Mouse (Mus musculus) spleen, adult 12 weeks (tissue): ENCODE measurements around the gene Palb2.
A peak's percentile ranks its signal among the peaks of the same experiment; 100 is the strongest.
"Not testable (repeated sequence)": the region's sequence is repeated elsewhere in the genome, so short reads cannot be mapped to it uniquely, and the experiment has no call there.

Experiments used
- DNase-seq: peaks from one replicate; pipeline ENCODE4 v3.0.0; 2022; ENCODE audit warnings: low spot score

Palb2 gene

DNA sequence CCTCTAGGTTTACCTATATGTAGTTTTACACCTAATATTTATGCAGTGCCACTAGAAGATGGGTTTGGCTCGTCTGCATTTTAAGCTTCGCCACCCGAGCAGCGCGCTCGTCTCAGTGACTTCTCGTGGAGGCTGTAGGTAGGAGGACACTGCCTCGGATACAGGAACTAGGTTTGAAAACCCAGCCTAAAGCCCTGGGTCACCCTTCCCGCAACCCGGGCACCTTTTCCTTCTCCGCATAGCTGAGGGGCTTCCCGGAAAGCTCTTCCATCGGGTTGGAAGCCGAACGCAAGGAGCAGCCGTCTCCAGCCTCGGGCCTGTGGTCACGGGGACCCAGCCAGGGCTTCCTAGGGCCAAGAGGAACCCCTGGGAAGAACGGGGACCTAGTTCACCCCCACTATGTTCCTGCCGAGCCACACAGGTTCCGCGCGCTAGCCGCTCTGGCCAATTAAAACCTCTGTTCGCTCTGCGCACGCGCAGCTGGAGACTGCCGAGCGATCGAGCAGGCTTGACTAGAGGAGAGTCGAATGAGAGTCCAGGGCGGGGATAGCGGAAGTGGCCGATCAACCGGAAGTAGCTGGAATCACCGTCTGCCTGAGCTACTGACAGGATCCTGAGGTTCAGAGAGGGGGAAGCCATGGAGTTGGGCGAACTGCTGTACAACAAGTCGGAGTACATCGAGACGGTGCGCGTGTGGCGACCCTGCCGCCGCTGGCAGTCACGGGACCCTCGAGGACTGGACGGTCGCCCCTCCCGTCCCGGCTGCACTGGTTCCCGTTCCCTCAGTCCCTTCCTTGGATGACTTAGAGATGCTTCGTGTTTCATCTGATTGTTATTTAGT is at the start of gene Palb2, which contains the start of gene Dctn5:
TSS of gene Palb2 (minus strand) at position 489 of the 841 bp plus-strand sequence.
TSS of gene Dctn5 (plus strand) at position 545 of the 841 bp plus-strand sequence.
- peak; percentile 85 for DNase-seq

DNA sequence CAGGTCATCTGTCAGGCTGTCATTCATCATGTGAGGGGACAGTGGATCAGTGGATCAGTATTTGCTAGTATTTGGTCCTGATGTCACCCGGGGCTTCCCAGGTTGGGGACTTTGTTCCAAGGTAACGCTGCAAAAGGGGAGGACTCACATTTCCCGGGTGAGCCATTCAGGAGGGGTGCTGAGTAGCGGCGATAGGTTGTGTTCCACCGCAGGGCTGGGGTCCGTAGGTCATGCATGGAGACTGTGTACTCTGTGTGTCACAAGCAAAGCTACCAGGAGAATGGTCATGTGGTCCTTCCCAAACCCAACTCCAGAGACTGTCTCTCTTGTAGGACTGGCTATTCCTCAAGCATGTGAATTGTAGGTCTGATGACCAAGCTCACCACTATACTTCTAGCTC is 47.9 kb upstream of the Palb2 start:
- DNase-seq, result no peak

DNA sequence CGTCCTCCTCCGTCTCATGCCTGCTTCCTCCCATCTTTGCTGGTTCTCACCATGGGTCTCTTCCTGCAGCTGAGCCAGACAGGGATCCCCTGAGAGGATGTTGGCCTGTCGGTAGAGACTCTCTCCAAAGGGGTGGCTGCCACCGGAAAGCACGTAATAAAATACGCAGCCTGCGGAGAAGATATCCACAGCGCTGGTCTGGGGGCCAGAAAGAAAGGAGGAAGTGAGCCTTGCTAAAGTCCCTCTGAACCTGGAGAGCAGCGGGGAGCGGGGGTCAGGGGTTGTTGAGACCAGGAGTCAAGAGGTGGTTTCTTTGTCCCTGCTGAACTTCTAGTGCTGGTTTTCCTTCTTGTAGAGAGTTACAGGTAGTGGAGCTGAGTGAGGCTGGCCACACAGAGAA is 38.8 kb upstream of the Palb2 start:
- DNase-seq, result no peak

DNA sequence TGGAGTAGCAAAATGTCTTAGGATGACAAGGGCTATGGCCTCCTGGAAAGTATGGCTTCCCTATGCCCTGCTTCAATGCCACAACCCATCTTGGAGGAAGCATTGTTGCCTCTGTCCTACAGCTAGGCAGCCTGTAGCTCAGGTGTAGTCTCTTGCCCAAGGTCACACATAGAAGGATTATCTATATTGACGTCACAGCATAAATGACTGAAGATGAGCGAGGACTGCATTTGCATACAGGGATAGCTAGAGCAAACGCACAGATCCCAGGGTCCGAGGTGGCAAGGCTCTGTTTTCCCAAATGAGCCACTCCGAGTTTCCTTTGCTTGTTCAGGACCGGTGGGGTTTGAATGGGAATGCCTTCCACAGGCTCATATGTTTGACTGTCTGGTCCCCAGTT is 37.9 kb upstream of the Palb2 start:
- no peak for DNase-seq

DNA sequence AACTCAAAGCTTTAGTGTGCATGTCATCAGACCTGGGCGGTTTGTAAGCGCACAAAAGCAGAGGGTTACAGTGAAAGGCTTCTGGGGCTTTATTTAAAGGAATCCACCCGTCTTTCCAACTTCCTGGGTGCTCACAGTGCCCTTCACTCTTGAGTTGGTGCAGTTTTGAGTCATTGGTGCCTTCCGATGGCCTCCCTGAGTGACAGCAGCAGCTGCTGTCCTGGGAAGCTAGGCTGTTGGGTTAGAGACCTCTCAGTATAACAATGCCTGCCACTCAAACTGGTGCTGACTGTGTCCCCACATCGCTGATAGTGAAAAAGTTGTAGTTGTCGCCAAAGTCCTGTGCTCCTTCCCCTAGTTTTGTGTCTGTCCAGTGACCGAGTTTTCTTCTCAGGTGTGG is 34.4 kb upstream of the Palb2 start:
- DNase-seq, result no peak

DNA sequence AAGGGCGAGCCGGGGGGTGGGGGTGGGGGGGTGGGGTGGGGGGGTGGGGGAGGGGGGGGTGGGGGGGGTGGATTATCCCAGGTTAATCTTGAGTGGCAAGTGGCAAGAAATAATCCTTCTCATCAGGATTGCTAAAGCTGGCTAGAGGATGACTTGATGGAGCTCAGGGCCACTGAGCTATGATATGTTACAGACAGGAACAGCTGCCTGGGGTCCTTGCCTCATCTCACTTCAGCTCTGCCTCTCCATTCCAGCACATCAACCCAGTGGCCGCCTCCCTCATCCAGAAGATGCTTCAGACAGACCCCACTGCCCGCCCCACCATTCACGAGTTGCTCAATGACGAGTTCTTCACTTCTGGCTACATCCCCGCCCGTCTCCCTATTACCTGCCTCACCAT is 31.0 kb upstream of the Palb2 start:
- DNase-seq, result no peak

DNA sequence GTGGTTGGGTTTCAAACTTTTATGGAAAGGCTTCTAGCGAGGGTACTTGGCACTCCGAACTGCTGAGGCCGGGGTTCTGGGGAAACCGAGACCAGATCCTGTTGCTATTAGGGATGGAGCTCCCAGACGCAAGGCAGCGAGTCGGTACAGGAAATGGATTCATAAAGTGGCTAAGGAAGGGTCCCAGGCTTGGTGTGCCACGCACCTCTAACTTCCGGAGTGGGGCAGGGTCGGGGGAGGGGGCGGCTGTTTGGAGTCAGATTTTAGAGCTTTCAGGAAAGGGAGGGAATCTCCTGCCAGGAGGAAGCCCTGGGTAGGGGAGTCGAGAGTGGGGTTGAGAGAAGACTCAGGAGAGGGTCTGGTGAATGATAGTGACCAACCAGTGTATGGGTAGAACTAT is 27.3 kb upstream of the Palb2 start:
- DNase-seq, result no peak

DNA sequence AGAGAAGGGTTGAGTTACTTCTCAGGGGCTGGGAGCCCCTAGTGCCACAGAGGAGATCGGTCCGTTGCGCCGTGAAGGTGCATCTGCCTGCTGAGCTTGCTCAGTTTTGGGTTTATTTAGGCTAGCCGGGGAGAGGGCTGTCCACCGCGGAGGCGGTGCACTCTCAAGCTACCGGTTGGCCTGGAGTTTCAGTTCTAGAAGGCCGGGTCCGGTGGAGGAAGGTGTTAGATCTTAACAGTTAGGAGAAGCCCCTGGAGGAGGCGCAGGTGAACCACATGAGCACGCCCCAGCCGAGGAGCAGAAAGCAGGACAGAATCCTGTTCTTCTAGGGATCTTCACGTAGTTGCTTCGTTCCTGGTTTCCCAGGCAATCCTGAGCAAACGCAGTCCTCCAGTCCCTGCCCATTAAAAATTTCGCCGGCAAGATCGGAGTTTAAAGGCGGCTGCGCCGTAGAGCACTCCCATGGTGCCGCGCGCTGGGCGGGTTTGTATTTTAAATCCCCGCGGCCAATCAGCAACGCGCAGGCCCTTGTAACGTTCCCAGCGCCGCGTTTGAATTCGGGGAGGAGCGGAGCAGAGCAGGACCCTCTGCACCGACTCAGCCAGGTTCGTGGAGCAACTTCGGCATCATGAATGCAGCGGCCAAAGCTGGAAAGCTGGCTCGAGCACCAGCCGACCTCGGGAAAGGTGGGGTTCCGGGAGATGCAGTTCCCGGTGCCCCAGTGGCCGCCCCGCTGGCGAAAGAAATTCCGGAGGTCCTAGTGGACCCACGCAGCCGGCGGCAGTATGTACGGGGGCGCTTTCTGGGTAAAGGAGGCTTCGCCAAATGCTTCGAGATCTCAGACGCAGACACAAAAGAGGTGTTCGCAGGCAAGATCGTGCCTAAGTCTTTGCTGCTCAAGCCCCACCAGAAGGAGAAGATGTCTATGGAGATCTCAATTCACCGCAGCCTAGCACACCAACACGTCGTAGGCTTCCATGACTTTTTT is 26.4 kb upstream of the Palb2 start, which contains the start of gene Plk1:
TSS of gene Plk1 (plus strand) at position 525 of the 988 bp plus-strand sequence.
- DNase-seq, result peak; percentile 73

DNA sequence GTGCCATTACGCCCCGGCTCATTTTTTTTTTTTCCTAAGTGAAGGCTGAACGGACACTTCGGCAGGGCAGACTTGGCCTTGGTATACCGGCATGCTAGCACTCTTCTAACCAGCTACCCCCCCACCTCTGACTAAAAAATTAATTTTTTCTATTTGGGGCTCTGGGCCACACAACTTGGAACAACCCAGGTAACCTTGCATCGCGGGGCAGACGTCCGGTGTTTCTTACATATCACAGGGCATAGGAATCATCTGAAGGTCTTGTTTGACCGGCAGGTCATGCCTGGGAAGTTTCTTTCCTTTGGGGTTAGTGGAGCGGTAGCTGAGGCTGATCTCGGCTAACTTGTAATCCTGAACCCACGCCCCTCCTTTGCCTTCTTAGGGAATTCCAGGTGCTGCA is 25.7 kb upstream of the Palb2 start:
- no peak for DNase-seq

DNA sequence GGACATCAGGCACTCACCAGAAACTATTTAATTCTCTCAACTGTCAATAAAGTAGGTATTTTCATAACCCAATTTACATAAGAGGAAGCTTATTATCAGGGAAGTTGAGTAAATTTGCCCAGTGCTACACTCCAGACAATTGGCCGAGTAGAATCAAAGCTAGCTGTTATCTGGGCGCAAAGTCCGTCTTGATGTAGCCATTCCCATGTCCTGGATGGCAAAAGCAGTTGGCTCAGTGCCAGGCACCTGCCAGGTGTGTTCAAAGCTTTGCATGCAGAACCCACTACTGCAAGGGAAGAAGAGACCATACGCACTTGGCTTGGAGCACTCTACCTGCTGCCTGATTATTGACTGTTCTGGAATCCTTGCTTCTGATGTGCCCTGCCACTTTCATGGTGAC is 19.7 kb upstream of the Palb2 start:
- no peak for DNase-seq

DNA sequence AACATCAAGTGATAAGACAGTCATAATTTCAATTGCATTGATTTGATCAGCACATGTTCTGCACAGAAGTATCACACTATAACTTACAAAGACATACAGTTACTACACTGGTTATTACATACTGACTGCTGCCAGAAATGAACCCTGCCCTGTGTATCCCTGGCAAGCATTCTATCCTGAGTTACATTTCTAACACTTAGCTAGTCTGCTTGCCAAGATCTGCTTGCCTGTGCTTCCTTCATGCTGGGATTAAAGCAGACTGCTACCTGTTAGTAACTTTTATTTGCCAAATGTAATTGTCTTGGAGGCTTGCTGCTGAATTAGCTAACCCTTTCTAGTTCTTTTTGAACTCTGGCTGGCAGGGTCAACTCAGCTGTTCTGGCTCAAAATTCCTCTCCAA is 8.2 kb upstream of the Palb2 start:
- DNase-seq, result no peak

DNA sequence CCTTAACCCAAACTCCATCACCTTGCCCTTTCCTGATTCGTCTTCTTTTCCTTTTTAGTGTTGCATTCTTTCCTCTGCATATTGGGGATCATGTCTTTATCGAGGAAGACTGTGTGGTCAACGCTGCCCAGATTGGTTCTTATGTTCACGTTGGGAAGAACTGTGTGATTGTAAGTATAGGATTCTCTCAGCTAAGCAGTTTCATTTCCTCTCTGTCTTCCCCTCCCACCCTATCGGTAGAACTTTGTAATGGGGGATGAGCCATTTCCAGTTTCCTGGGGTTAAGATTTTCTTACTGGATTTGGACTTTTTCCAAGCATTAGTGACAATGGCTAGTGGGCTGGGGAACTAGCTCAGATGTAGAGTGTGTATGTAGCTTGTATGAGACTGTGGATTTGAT is 5.4 kb upstream of the Palb2 start:
- no peak for DNase-seq

DNA sequence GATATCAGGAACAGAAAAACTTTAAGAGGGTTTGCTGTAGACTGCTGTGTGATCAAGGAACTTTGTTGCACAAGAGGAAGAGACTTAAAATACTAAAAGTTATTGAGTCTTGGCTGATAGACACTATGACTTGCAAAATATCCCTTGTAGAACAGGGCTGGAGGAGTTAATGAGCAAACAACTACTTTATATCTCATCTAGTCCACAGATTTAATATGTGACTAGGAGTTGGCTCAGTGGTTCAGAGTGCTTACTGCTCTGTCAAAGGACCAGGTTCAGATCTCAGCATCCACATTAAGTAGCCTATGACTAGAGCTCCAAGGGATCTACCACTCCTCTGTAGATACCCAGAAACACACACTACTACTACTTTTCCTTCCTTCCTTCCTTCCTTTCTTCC is 4.3 kb upstream of the Palb2 start:
- no peak for DNase-seq

DNA sequence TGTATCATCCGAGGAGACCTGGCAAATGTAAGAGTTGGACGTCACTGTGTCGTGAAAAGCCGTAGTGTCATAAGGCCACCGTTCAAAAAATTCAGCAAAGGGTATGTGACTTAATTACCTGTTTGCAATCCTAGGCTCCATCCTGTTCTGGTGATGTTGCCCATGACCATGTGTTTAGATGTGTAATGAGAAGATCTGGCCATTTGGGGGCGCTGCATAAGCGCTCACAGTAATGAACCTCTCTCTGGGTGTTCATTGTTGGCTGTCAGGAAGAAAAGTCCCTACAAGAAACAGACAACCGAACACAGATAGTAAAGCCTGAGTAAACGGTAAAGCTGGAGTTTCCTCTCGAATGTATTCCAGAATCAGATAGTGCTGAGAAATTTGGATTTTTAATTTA is 2.3 kb upstream of the Palb2 start:
- DNase-seq, result peak; percentile 8

DNA sequence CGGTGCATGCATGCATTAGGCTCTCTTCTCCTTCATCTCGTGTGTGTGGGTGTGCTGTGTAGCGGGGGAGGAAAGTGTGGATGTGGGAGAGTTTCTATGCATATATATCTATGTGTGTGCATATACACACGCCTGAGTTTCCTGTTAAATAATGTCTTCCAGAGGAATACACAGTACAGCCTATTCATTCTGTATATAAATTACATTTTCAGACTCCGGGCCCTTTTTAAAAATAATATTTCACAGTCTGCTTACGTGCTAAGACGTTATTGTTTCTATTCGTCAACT is 497 bp upstream of the Palb2 start:
- DNase-seq, result no peak

DNA sequence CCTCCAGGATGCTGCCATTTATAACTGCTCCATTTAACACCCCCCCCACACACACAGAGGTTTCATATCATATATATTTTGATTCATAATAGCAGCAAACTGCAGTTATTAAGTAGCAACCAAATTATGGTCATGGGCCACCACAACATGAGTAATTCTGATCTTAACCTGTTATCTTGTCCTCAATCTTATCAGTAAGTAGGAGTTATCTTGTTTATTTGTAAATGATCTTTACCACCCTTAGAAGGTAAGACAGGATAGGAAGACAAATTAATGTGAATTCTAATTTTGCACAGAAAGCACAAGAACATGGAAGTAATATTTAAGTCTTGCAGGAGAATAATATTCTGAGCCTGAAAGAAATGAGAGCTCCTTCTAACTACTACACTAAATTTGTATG is 951 bp downstream of the Palb2 start:
- no peak for DNase-seq

DNA sequence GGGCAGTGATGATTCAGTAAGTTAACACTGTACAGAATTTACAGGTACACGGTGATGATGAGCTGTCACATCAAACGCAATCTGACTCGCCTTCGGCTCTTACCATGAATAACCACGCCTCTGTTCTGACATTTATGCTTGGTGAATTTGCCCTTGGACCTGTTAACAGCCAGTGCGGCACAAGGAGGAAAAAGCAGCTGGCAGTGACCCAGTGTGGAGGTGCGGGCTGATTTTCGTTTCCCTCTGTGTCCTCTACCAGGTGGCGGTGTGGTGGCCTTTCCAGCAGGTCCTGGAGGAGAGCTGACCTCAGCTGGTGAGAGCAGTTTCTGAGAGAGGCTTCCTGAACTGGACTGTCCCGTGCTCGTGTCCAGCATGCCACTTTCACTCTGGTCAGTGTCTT is 5.8 kb downstream of the Palb2 start:
- no peak for DNase-seq

DNA sequence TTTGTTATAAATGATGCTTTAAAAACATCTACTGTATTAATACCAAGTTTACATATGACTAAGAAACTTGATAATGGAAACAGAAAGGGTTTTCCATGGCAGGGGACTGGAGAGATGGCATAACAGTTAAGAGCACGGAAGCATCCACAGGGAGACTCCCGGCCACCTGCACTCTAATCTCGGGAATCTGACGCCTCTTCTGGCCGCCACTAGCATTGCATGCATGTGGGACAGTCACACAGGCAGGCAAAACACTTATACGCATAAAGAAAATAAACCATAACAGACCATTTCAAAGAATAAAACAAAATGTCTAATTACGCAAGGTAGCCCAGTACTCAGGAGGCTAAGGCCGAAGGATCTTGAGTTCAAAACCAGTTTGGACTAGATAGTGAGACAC is 7.1 kb downstream of the Palb2 start:
- DNase-seq, result no peak

DNA sequence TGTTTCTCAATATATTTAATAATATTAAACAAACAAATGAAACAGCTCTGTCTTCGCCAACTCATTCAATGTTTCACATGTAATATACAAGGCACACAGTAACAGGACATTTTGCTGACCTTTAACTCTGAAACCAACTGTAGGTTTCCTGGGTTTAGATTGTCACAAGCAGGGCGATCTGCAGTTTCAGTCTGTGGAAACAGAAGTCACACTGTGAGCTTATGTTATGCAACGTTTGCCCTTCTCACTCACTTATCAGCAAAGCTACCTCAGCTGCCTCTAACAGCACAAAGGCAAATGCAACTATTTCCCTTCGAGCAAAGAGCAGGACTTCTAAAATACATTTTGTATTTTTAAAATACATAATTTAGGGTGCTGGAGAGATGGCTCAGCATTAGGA is 9.3 kb downstream of the Palb2 start:
- DNase-seq, result no peak

DNA sequence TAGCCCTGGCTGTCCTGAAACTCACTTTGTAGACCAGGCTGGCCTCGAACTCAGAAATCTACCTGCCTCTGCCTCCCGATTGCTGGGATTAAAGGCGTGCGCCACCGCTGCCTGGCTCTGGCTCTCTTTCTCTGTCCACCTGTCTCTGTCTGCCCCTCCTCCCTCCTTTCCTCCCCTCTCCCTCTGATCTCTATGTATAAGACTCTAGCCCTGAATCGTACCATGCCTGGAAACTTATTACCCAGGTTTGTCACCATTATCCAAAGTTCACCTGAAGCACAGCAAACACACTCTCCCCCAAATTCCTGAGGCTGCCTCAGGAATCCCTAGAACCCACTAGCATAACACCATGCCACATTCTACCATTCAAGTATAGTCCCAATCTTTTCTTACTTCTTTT is 24.6 kb downstream of the Palb2 start:
- no peak for DNase-seq

DNA sequence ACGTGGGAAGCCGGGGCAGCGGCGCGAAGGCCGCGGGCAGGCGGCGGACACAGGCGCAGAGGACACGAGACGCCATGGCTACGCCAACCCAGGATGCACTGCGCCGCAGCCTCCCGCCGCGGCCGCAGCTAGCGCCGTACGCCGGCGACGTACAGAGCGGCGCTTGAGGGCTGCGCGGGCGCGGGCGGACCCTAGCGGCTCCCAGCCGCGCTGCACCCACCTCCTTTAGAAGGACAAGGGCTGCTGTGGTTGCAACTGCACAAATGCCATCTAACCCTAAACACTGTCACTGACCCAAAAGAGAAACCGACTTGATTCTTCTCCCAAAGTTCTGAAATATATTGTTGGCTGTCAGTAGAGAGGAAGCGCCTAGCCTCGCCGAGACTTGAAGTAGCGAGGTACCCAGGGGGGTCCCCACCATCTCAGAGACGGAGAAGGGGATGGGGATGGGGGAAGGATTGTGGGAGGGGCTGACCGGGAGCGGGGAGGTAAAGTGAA is 31.0 kb downstream of the Palb2 start, which contains the start of gene Ndufab1:
TSS of gene Ndufab1 (minus strand) at position 140 of the 498 bp plus-strand sequence.
- DNase-seq, result peak; percentile 83

DNA sequence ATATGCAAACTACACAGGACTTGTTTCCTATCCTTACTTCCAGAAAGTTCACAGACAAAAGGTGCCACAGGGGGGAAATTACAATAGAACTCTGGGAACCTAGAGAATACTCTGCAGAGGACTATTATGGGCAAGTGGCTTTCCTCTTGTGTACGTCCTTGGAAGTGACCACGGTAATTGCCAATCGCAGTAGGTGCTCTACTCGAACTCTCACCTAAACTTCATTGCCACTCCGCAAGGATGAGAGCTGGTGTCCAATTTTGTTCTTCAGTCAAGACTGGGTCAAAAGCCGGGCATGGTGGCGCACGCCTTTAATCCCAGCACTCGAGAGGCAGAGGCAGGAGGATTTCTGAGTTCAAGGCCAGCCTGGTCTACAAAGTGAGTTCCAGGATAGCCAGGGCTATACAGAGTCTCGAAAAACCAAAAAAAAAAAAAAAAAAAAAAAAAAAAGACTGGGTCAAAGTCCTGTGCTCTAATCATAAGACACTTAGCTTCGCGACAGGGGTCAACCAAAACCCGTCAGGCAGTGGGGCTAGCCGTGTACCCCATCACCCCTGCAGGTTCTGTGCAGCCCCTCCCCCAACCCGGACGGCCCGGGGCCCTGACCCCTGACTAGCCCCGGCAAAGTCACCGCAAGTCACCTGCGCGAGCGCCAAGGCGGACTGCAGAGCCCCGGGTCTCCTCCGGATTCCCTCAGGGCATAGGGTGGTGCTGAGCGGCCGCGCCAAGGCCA is 31.6 kb downstream of the Palb2 start:
- not testable (repeated sequence) for DNase-seq
